Mouse (Mus musculus) sigmoid colon, adult 10 weeks (tissue): ENCODE data around the gene Sars2. TPM values are rescaled to one million over a fixed set of nuclear protein-coding genes. Genes with fewer than 3 reads are reported as not detected.

Experiments
- polyA plus RNA-seq: library from polyadenylated mRNA; stranded (reverse); fragments of 350-450 nt; fragmentation: Illumina TruSeq; extraction: RNeasy Lipid Tissue Mini Kit (QIAGEN cat#74804); gene quantifications from one replicate; pipeline ENCODE4 v1.2.3, GENCODE M21; 2014; ENCODE audit warnings: low read depth, low replicate concordance

Sars2 gene
- not detected for polyA plus RNA-seq

DNA sequence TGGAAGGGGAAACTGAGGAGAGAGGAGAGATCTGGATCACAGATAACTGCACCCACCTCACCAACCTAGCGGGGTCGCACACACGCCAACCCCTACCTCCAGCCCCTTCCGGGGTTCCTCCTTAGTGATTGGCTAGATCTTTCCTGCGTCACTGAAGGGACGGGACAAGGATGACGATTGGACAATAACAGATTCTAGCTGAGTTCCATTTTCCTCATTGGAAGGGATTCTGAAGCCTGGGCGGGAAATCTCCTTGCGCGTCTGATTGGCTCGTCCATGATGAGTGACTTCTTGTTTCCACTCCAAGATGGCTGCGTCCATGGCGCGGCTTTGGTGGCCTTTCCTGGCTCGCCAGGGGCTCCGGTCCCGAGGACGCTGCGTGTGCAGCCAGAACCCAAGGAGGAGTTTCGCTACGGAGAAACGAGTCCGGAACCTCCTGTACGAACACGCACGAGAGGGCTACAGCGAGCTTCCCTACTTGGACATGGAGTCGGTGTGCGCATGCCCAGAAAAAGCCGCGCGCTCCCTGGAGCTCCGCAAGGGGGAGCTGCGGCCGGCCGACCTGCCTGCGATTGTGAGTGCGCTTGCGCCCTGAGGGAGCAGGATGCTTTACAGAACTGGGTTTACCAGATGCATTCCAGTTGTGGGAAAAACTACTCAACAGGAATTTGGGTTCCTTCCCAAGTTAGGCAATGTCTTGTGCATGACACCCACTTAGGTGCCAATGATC, at the start of gene Sars2, which contains the start of gene Mrps12:
Gene Sars2, plus strand, starts transcription at position 284 of the 730 bp plus-strand sequence.
Gene Mrps12, minus strand, starts transcription at position 112 of the 730 bp plus-strand sequence.

GRCm38 (mm10) chr7:28692545-28693320, 49.1 kb upstream of the Sars2 start, which contains the start of gene Fbxo27:
TSS of gene Fbxo27 (plus strand) at chr7:28692849.

DNA sequence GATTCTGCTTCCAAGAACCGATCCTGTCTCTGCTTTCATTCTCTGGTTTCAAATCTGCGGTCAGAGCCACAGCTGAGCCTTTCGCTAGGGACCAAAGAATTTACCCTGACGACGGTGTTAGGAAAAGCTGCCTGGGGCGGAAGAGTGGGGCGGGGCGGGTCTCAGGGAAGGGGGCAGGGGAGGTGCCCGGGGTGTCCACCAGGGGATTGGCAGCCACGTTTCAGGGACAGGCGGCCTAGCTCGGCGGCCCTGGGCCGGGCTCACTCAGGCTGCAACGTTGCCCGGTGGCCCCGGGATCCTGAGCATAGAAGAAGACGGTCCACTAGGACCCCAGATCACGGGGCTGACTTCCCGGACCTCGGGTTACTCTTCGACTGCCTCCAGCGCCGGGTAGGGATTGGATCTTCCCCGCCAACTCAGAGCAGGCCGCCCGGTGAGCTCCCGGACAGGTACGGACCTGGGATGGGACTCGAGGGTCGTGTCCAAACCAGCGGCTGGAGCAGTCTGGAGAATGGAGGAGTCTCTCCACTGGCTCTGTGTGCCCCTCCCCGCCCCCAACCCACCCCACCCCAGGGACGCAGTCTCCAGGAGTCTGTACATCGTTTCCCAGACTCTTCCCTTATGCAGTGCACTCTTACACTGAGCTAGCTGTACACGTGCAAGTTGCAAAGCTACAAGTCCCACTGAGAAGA, 25.1 kb upstream of the Sars2 start, which contains the start of gene Fbxo17:
Gene Fbxo17, plus strand, starts transcription at position 215 of the 692 bp plus-strand sequence.

DNA sequence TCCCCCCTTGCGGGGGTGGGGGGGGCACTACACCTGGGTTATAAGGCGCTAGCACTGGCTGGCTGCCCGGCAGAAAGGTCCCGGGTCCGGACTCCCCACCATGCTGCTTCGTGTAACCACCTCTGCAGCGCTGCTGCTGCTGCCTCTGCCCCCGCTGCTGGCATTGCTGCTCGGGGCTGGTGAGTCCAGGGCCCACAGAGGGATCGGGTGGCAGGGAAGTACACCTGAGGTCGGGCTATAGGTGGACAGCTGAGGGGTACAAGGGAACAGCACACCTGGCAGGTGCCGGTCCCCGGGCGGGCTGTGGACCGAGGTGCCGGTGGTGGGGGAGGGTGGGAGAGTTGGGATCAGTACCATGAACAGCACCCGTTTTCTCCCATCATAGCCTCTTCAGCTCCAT, 14.3 kb downstream of the Sars2 start, which contains the start of gene Ccer2:
Gene Ccer2, plus strand, starts transcription at position 96 of the 400 bp plus-strand sequence.

DNA sequence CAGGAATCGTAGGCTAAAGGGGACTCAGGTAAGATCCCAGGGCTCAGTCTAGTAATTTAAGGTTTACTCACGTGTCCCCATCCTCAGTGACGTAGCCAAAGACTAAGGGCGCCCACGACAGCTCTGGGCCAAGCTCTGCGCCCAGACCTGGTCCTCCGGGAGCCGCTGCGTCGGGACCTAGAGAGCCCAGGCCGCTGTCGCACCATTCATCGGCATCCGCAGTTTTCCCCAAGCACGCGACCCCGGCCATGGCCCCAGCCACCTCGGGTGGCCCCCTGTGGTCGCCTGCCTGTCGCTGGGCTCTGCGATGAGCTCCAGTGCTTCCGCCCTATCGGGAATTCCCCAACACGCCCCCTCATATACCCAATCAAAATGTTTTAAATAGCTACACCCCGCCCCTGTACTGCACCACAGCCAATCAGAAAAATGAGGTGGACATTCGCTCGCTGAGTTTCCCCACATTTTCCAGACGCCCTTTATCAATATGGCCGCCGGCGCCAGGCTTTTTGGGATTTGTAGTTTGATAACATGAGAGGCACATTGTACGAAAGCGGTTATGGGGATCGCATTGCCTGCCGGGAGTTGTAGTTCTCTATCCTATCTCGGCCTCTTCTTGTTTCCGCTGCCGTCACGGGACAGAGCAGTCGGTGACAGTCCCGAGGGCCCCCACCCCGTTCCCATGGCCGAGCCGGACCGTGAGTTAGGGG, 24.5 kb downstream of the Sars2 start, which contains the start of gene Sirt2:
Gene Sirt2, plus strand, starts transcription at position 563 of the 707 bp plus-strand sequence.

GRCm38 (mm10) chr7:28767462-28767965, 25.7 kb downstream of the Sars2 start, which contains the start of gene Nfkbib:
TSS of gene Nfkbib (minus strand) at chr7:28767512.

GRCm38 (mm10) chr7:28788307-28789195, 46.8 kb downstream of the Sars2 start, which contains the start of gene Rinl:
TSS of gene Rinl (plus strand) at chr7:28788969.

Other genes with a start within 250 kb of the Sars2 start
- not detected for gene Ifnl2, start 231.5 kb upstream of the Sars2 start, polyA plus RNA-seq
- gene Ifnl3, start 219.2 kb upstream of the Sars2 start, polyA plus RNA-seq, result not detected
- 2.4 TPM for gene Sycn, start 201.1 kb upstream of the Sars2 start, polyA plus RNA-seq
- gene Nccrp1, start 194.7 kb upstream of the Sars2 start, polyA plus RNA-seq, result not detected
- gene Samd4b, start 143.8 kb upstream of the Sars2 start, polyA plus RNA-seq, result 11.5 TPM
- gene Pak4, start 143.8 kb upstream of the Sars2 start, polyA plus RNA-seq, result 3.4 TPM
- not detected for gene Acp7, start 110.7 kb upstream of the Sars2 start, polyA plus RNA-seq
- not detected for gene Fbxo27, start 49.1 kb upstream of the Sars2 start, polyA plus RNA-seq
- 1.5 TPM for gene Fbxo17, start 25.2 kb upstream of the Sars2 start, polyA plus RNA-seq
- gene Mrps12, start 172 bp upstream of the Sars2 start, polyA plus RNA-seq, result 12.6 TPM
- not detected for gene Ccer2, start 14.2 kb downstream of the Sars2 start, polyA plus RNA-seq
- gene Sirt2, start 24.7 kb downstream of the Sars2 start, polyA plus RNA-seq, result 17.9 TPM
- gene Nfkbib, start 25.5 kb downstream of the Sars2 start, polyA plus RNA-seq, result not detected
- gene Rinl, start 47.0 kb downstream of the Sars2 start, polyA plus RNA-seq, result 1.8 TPM
- 380 TPM for gene Hnrnpl, start 66.5 kb downstream of the Sars2 start, polyA plus RNA-seq
- 14.0 TPM for gene Ech1, start 83.2 kb downstream of the Sars2 start, polyA plus RNA-seq
- 405 TPM for gene Lgals4, start 91.9 kb downstream of the Sars2 start, polyA plus RNA-seq
- gene Lgals7, start 121.9 kb downstream of the Sars2 start, polyA plus RNA-seq, result not detected
- not detected for gene Capn12, start 139.4 kb downstream of the Sars2 start, polyA plus RNA-seq
- 55.2 TPM for gene Actn4, start 220.3 kb downstream of the Sars2 start, polyA plus RNA-seq
- 6.2 TPM for gene Eif3k, start 239.9 kb downstream of the Sars2 start, polyA plus RNA-seq
- gene Map4k1, start 240.1 kb downstream of the Sars2 start, polyA plus RNA-seq, result 0.35 TPM